Mouse (Mus musculus): ENCODE measurements at regions not wholly inside any gene's neighbourhood (a gene's known extent, or its start where the extent isn't known, plus 50 kb on each side); places are given as distances from the start of the nearest gene placed in this dataset.

- WGBS, result 85% methylated on average over 1 of the region's 1 CpGs
These were observed 219.0 kb upstream of the Id2 start for GRCm38 (mm10) chr12:25315969-25316368.

DNA sequence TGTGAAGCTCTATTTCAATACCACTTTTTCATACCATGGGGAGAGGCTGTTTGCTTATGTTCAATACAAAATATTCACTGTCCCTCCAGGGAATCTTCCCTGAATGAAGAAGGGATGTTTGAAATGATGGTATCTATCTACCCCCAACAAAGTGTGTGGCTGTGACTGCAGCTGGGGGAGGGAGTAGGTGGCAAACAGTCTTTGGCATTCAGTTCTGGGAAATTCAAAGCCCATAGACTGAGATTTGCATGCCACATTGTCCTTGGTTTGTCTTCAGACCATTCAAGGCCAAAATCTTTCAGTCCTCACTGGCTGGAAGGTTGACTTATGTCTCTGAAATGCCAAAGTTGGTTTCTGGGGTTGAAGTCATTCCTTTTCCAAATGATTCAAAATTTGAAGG, 216.3 kb upstream of the Id2 start:
- no peak for ATAC-seq
- no peak overlapping the region for H3K4me3 ChIP-seq (ENCODE audit: low read depth, low read length)
- no peaks in the 10 kb centered on the region for H3K4me1 ChIP-seq (ENCODE audit: control insufficient read depth, insufficient read depth, low read length)
- H3K4me2 ChIP-seq (ENCODE audit: low read length), result no peak overlapping the region
- H3K36me3 ChIP-seq (ENCODE audit: control insufficient read depth, insufficient read depth, low read length), result no peaks in the 10 kb centered on the region
- no peaks in the 10 kb centered on the region for H3K9me3 ChIP-seq (replicated peaks; ENCODE audit: control insufficient read depth, low read length, poor library complexity, severe bottlenecking)
- H3K9ac ChIP-seq (ENCODE audit: low read depth, low read length), result no peak overlapping the region
- no peaks in the 10 kb centered on the region for H3K27me3 ChIP-seq (ENCODE audit: control insufficient read depth, insufficient read depth, low read depth, low read length)
- no peak overlapping the region for H3K27ac ChIP-seq (ENCODE audit: low read length)

More at GRCm38 (mm10) chr12:25315969-25316368, 219.0 kb upstream of the Id2 start:
- H3K4me3 ChIP-seq (ENCODE audit: low read depth, low read length), result no peak overlapping the region
- no peaks in the 10 kb centered on the region for H3K4me1 ChIP-seq (ENCODE audit: control insufficient read depth, insufficient read depth, low read length)
- no peaks in the 10 kb centered on the region for H3K27me3 ChIP-seq (ENCODE audit: control insufficient read depth, insufficient read depth, low read depth, low read length)
- no peak for ATAC-seq
- no peak overlapping the region for H3K4me2 ChIP-seq (ENCODE audit: low read length)
- no peaks in the 10 kb centered on the region for H3K36me3 ChIP-seq (ENCODE audit: control insufficient read depth, insufficient read depth, low read length)
- H3K9ac ChIP-seq (ENCODE audit: low read depth, low read length), result no peak overlapping the region
- H3K9me3 ChIP-seq (replicated peaks; ENCODE audit: control insufficient read depth, low read length, poor library complexity, severe bottlenecking), result no peaks in the 10 kb centered on the region
- H3K27ac ChIP-seq (ENCODE audit: low read length), result no peak overlapping the region

GRCm38 (mm10) chr12:25312390-25312789, 215.4 kb upstream of the Id2 start:
- ATAC-seq, result no peak
- H3K4me3 ChIP-seq (ENCODE audit: low read depth, low read length), result no peak overlapping the region

GRCm38 (mm10) chr12:25311728-25312127, 214.8 kb upstream of the Id2 start:
- WGBS, result 89% methylated on average over 7 of the region's 7 CpGs
- H3K27me3 ChIP-seq (ENCODE audit: control insufficient read depth, insufficient read depth, low read depth, low read length), result no peaks in the 10 kb centered on the region
- no peak overlapping the region for H3K4me2 ChIP-seq (ENCODE audit: low read length)
- no peak overlapping the region for H3K27ac ChIP-seq (ENCODE audit: low read length)
- no peak for ATAC-seq
- H3K4me1 ChIP-seq (ENCODE audit: control insufficient read depth, insufficient read depth, low read length), result no peaks in the 10 kb centered on the region
- no peak overlapping the region for H3K4me3 ChIP-seq (ENCODE audit: low read depth, low read length)
- H3K36me3 ChIP-seq (ENCODE audit: control insufficient read depth, insufficient read depth, low read length), result no peaks in the 10 kb centered on the region
- H3K9me3 ChIP-seq (replicated peaks; ENCODE audit: control insufficient read depth, low read length, poor library complexity, severe bottlenecking), result no peaks in the 10 kb centered on the region
- no peak overlapping the region for H3K9ac ChIP-seq (ENCODE audit: low read depth, low read length)

More at GRCm38 (mm10) chr12:25312390-25312789, 215.4 kb upstream of the Id2 start:
- Histone ChIP-seq H3K36me3 (ENCODE audit: control insufficient read depth, insufficient read depth, low read length) (no peaks in the 10 kb centered on the region), H3K27me3 (ENCODE audit: control insufficient read depth, insufficient read depth, low read depth, low read length) (no peaks in the 10 kb centered on the region), H3K9me3 (replicated peaks; ENCODE audit: control insufficient read depth, low read length, poor library complexity, severe bottlenecking) (no peaks in the 10 kb centered on the region), H3K4me2 (ENCODE audit: low read length) (no peak overlapping the region), H3K9ac (ENCODE audit: low read depth, low read length) (no peak overlapping the region), H3K4me1 (ENCODE audit: control insufficient read depth, insufficient read depth, low read length) (no peaks in the 10 kb centered on the region), H3K27ac (ENCODE audit: low read length) (no peak overlapping the region)
- WGBS, result 88% methylated on average over 2 of the region's 2 CpGs

DNA sequence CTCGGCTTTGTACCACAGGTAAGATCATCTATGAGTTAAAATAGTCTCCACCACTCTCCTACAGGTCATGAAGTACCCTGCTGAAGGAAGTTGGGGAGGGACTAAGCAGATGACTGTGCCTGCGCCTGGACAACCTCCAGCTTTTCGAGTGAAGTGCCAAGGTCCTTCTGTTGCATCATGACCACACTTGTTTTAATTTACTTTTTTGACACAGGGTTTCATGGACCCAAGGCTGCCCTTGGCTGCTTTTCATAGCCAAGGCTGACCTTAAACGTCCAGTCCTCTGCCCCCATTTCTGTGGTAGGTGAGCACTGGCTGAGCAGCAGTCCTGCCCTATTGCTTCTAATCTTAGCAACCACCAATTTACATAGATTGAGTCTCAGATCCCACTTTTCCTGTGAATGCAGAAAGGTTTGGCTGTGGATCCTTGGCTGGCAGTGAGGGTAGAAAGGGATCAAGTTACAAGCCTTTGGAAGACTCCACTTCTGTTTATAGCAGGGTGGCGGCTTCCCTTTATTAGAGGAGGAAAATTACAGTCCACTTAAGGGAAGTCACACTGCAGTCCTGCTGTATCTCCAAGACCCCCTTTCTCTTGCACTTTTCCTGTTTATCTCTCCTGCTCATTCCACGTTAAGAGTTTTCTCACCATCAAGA, 213.5 kb upstream of the Id2 start:
- H3K9ac ChIP-seq (ENCODE audit: low read depth, low read length), result no peak overlapping the region
- no peaks in the 10 kb centered on the region for H3K36me3 ChIP-seq (ENCODE audit: control insufficient read depth, insufficient read depth, low read length)
- H3K27me3 ChIP-seq (ENCODE audit: control insufficient read depth, insufficient read depth, low read depth, low read length), result no peaks in the 10 kb centered on the region
- H3K4me1 ChIP-seq (ENCODE audit: control insufficient read depth, insufficient read depth, low read length), result no peaks in the 10 kb centered on the region
- 66% methylated on average over 6 of the region's 6 CpGs for WGBS
- no peak overlapping the region for H3K4me3 ChIP-seq (ENCODE audit: low read depth, low read length)
- H3K9me3 ChIP-seq (replicated peaks; ENCODE audit: control insufficient read depth, low read length, poor library complexity, severe bottlenecking), result no peaks in the 10 kb centered on the region
- H3K4me2 ChIP-seq (ENCODE audit: low read length), result no peak overlapping the region
- H3K27ac ChIP-seq (ENCODE audit: low read length), result no peak overlapping the region
- no peak for ATAC-seq

DNA sequence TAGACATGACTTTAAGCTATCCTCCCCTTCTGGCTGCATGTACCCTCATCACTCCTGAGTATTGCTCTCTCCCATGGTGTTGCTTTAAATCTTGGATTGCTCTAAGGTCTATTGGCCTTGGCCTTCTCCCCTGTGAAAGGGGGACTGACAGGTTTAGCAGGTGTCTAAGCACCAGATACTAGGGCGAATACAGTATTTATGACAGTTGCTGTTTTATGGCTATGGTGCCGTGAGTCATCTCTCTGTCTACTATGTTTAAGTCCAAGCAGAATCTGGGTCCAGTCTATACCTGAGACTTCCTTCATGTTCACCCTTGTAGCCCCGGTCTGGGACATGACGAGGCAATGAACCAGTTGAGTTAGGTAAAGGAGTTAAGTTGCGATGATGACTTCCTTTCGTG, 212.3 kb upstream of the Id2 start:
- no peaks in the 10 kb centered on the region for H3K9me3 ChIP-seq (replicated peaks; ENCODE audit: control insufficient read depth, low read length, poor library complexity, severe bottlenecking)
- no peaks in the 10 kb centered on the region for H3K4me1 ChIP-seq (ENCODE audit: control insufficient read depth, insufficient read depth, low read length)
- no peak overlapping the region for H3K9ac ChIP-seq (ENCODE audit: low read depth, low read length)
- no peak overlapping the region for H3K4me3 ChIP-seq (ENCODE audit: low read depth, low read length)
- no peaks in the 10 kb centered on the region for H3K36me3 ChIP-seq (ENCODE audit: control insufficient read depth, insufficient read depth, low read length)
- 94% methylated on average over 6 of the region's 6 CpGs for WGBS
- H3K27ac ChIP-seq (ENCODE audit: low read length), result no peak overlapping the region
- no peak for ATAC-seq
- no peaks in the 10 kb centered on the region for H3K27me3 ChIP-seq (ENCODE audit: control insufficient read depth, insufficient read depth, low read depth, low read length)
- H3K4me2 ChIP-seq (ENCODE audit: low read length), result no peak overlapping the region

GRCm38 (mm10) chr12:25305764-25306653, 209.1 kb upstream of the Id2 start:
- Histone ChIP-seq H3K9ac (ENCODE audit: low read depth, low read length) (no peak overlapping the region), H3K4me3 (ENCODE audit: low read depth, low read length) (no peak overlapping the region), H3K4me1 (ENCODE audit: control insufficient read depth, insufficient read depth, low read length) (no peaks in the 10 kb centered on the region), H3K4me2 (ENCODE audit: low read length) (no peak overlapping the region), H3K36me3 (ENCODE audit: control insufficient read depth, insufficient read depth, low read length) (no peaks in the 10 kb centered on the region), H3K27me3 (ENCODE audit: control insufficient read depth, insufficient read depth, low read depth, low read length) (no peaks in the 10 kb centered on the region), H3K9me3 (replicated peaks; ENCODE audit: control insufficient read depth, low read length, poor library complexity, severe bottlenecking) (no peaks in the 10 kb centered on the region), H3K27ac (ENCODE audit: low read length) (no peak overlapping the region)
- 76% methylated on average over 12 of the region's 12 CpGs for WGBS
- no peak for ATAC-seq

- no peaks in the 10 kb centered on the region for H3K4me1 ChIP-seq (ENCODE audit: control insufficient read depth, insufficient read depth, low read length)
- H3K4me2 ChIP-seq (ENCODE audit: low read length), result no peak overlapping the region
- H3K36me3 ChIP-seq (ENCODE audit: control insufficient read depth, insufficient read depth, low read length), result no peaks in the 10 kb centered on the region
- no peak overlapping the region for H3K27ac ChIP-seq (ENCODE audit: low read length)
- peak; percentile 62 for ATAC-seq
- 21% methylated on average over 6 of the region's 6 CpGs for WGBS
- H3K27me3 ChIP-seq (ENCODE audit: control insufficient read depth, insufficient read depth, low read depth, low read length), result no peaks in the 10 kb centered on the region
- no peaks in the 10 kb centered on the region for H3K9me3 ChIP-seq (replicated peaks; ENCODE audit: control insufficient read depth, low read length, poor library complexity, severe bottlenecking)
- H3K4me3 ChIP-seq (ENCODE audit: low read depth, low read length), result no peak overlapping the region
- no peak overlapping the region for H3K9ac ChIP-seq (ENCODE audit: low read depth, low read length)
These were observed 208.0 kb upstream of the Id2 start for GRCm38 (mm10) chr12:25304820-25305511.

Measured in midbrain, embryonic 16.5 days (tissue).